Mouse (Mus musculus) megakaryocyte, embryonic 14.5 days (primary cell): ENCODE results near the gene Slain1.

Experiments used
- FLI1 ChIP-seq: IDR thresholded peaks from 2 replicates; pipeline ENCODE4 v1.6.1; 2012; ENCODE audit warnings: low read length, inconsistent platforms, mixed read lengths
- GATA1 ChIP-seq: IDR thresholded peaks from 3 replicates; pipeline ENCODE4 v1.6.1; 2012; ENCODE audit warnings: mixed read lengths, low read length, inconsistent platforms, borderline replicate concordance

DNA sequence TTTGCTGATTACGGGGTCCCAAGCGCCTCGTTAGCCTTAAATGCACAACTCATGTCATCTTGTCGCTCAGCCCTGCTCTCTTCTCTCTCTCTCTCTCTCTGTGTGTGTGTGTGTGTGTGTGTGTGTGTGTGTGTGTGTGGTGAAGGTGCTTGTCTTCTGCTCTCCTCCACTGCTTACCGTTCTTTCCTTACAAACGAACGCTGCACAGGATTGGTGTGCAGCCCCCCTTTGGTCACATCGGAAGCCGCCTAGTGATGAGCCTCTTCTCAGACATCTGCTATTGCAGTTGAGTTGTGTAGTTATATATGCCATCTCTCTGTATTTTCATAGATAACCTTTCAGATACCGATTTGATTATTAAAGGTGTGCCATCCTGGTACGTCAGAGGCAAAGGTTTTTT lies 1.1 kb downstream of the Slain1 start:
- TF ChIP-seq GATA1 (no peak), FLI1 (no peak)
